Mouse (Mus musculus) forebrain, embryonic 12.5 days (tissue): ENCODE measurements around the gene Stx4a. TPM values are rescaled to one million over a fixed set of nuclear protein-coding genes. Genes with fewer than 3 reads are reported as not detected.
"Not testable (repeated sequence)": the region's sequence is repeated elsewhere in the genome, so short reads cannot be mapped to it uniquely, and the experiment has no call there.

Source experiments
- ATAC-seq: fragments of 200-750 bp; cut with Nextera tagmentation; 2 replicates; pipeline ENCODE4 v1.8.0; 2017; ENCODE audit warnings: moderate TSS enrichment; ENCODE audit not compliant: low FRiP score
- H3K27ac ChIP-seq: fragments of 300-500 bp; sonication (generic); 2 replicates; pipeline ENCODE4 v1.5.1; 2016; ENCODE audit warnings: mild to moderate bottlenecking
- H3K27me3 ChIP-seq: fragments of 300-500 bp; sonication (generic); 2 replicates; pipeline ENCODE4 v1.6.1; 2016; ENCODE audit warnings: mild to moderate bottlenecking
- H3K36me3 ChIP-seq: fragments of 300-500 bp; sonication (generic); replicated peaks from 2 replicates; pipeline ENCODE4 v1.6.1; 2016; ENCODE audit warnings: mild to moderate bottlenecking
- H3K4me1 ChIP-seq: fragments of 300-500 bp; sonication (generic); 2 replicates; pipeline ENCODE4 v1.6.1; 2016
- H3K4me2 ChIP-seq: fragments of 300-500 bp; sonication (generic); 2 replicates; pipeline ENCODE4 v1.6.1; 2016; ENCODE audit warnings: mild to moderate bottlenecking, moderate library complexity
- H3K4me3 ChIP-seq: fragments of 300-500 bp; sonication (generic); replicated peaks from 2 replicates; pipeline ENCODE4 v1.5.1; 2016; ENCODE audit warnings: mild to moderate bottlenecking
- H3K9ac ChIP-seq: fragments of 300-500 bp; sonication (generic); 2 replicates; pipeline ENCODE4 v1.6.1; 2016; ENCODE audit warnings: mild to moderate bottlenecking
- H3K9me3 ChIP-seq: fragments of 300-500 bp; sonication (generic); 2 replicates; pipeline ENCODE4 v1.6.1; 2016
- WGBS: fragments of 180-500 bp; shearing (Covaris S2); methylation state at CpG from one replicate; pipeline ENCODE4 v1.1.7; 2016; 5-methylcytosine and 5-hydroxymethylcytosine counted together
- polyA plus RNA-seq: library from polyadenylated mRNA; unstranded; fragments of >200 nt; fragmentation: Nextera tagmentation; extraction: Ambion mirVana; gene quantifications from 2 replicates; pipeline ENCODE4 v1.2.1, GENCODE M21; 2016

Gene Stx4a
- polyA plus RNA-seq, 1 experiment from 2014 or later = 21.3 TPM

- Histone ChIP-seq H3K36me3 (peaks cover 9% of the 10 kb centered on the region; the same call in 1 of the 2 replicates), H3K27ac (peak within 1 kb of the TSS; percentile 75), H3K4me2 (peak within 1 kb of the TSS; percentile 82), H3K9ac (peak within 1 kb of the TSS; percentile 59), H3K4me3 (peak within 1 kb of the TSS; percentile 59), H3K9me3 (no peaks in the 10 kb centered on the region), H3K27me3 (0 out of 2 replicates have a peak, but pooled peaks cover 2% of the 10 kb centered on the region), H3K4me1 (peaks cover 10% of the 10 kb centered on the region)
- peak; percentile 98 for ATAC-seq
- WGBS = under 1% methylated on average over 26 of the region's 26 CpGs
Observed at GRCm38 (mm10) chr7:127895442-127895841, 71.3 kb downstream of the Stx4a start, which contains the start of the genes Gm21974 and Vkorc1. TSS of gene Gm21974 (minus strand) at chr7:127895454. TSS of gene Vkorc1 (minus strand) at chr7:127895617.

DNA sequence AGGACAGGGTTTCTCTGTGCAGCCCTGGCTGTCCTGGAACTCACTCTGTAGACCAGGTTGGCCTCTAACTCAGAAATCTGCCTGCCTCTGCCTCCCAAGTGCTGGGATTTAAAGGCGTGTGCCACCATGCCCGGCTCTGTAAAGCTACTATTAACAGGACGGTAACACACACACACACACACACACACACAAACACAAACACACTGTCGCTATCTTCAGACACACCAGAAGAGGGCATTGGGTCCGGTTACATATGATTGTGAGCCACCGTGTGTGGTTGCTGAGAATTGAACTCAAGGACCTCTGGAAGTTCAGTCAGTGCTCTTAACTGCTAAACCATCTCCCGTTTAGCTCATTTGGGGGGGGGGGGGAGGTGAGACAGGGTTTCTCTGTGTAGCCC, 71.8 kb downstream of the Stx4a start:
- H3K9ac ChIP-seq, H3K36me3 ChIP-seq, H3K4me1 ChIP-seq, H3K9me3 ChIP-seq, H3K27me3 ChIP-seq: not testable (repeated sequence)
- peak overlapping the region; percentile 59; the same call in 1 of the 2 replicates for H3K4me3 ChIP-seq
- H3K27ac ChIP-seq = 0 out of 2 replicates have a peak overlapping the region, but pooled peaks have one; percentile 25
- ATAC-seq = 0 out of 2 replicates have a peak, but pooled peaks have one; percentile 10
- H3K4me2 ChIP-seq = peak overlapping the region; percentile 82
- 75% methylated on average over 7 of the region's 7 CpGs for WGBS

- no peaks in the 10 kb centered on the region for H3K9me3 ChIP-seq
- H3K4me1 ChIP-seq = peaks cover 10% of the 10 kb centered on the region
- no peak for ATAC-seq
- no peak overlapping the region for H3K4me3 ChIP-seq
- 0 out of 2 replicates have a peak, but pooled peaks cover 2% of the 10 kb centered on the region for H3K27me3 ChIP-seq
- peaks cover 7% of the 10 kb centered on the region; the same call in 1 of the 2 replicates for H3K36me3 ChIP-seq
- no peak overlapping the region for H3K27ac ChIP-seq
- no peak overlapping the region for H3K4me2 ChIP-seq
- H3K9ac ChIP-seq = no peak overlapping the region
- WGBS = 61% methylated on average over 13 of the region's 13 CpGs
Observed at GRCm38 (mm10) chr7:127896384-127896783, 72.3 kb downstream of the Stx4a start.

- WGBS = 90% methylated on average over 7 of the region's 7 CpGs
- no peak overlapping the region for H3K4me3 ChIP-seq
- H3K4me1 ChIP-seq = peaks cover 10% of the 10 kb centered on the region
- peaks cover 7% of the 10 kb centered on the region; the same call in 1 of the 2 replicates for H3K36me3 ChIP-seq
- no peak overlapping the region for H3K4me2 ChIP-seq
- ATAC-seq = no peak
- no peak overlapping the region for H3K27ac ChIP-seq
- no peaks in the 10 kb centered on the region for H3K9me3 ChIP-seq
- no peak overlapping the region for H3K9ac ChIP-seq
- H3K27me3 ChIP-seq = 0 out of 2 replicates have a peak, but pooled peaks cover 2% of the 10 kb centered on the region
Observed at GRCm38 (mm10) chr7:127897542-127897941, 73.4 kb downstream of the Stx4a start.

DNA sequence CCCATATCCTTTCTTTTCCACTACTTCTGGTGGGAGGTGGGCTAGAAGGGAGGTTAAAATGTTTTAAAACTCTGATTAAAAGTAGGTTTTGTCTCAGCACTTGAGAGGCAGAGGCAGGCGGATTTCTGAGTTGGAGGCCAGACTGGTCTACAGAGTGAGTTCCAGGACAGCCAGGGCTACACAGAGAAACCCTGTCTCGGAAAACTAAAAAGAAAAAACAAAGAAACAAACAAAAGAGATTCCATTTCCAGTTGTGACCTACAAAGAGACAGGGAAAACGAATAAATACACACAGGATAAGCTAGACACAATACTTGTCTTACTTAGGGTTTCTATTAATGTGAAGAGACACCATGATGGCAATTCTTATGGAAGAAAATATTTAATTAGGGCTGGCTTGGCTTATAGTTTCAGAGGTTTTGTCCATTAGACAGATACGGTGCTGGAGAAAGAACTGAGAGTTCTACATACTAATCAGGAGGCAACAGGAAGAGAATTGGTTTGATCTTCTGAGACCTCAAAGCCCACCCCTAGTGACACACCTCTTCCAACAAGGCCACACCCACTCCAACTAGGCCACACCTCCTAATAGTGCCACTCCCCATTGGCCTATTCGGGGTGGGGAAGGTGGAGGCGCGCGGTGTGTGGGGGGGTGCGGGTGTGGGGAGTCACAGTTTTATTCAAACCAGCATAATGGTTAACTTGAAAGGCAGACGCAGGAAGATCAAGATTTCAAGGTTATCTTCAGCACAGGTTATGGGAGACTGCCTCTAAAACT, 74.3 kb downstream of the Stx4a start:
- H3K4me3 ChIP-seq = no peak overlapping the region
- no peak for ATAC-seq
- no peaks in the 10 kb centered on the region for H3K9me3 ChIP-seq
- H3K4me2 ChIP-seq = no peak overlapping the region
- WGBS = 39% methylated on average over 10 of the region's 10 CpGs
- H3K9ac ChIP-seq = no peak overlapping the region
- peaks cover 2% of the 10 kb centered on the region; the same call in 1 of the 2 replicates for H3K36me3 ChIP-seq
- H3K27ac ChIP-seq = no peak overlapping the region
- 0 out of 2 replicates have a peak, but pooled peaks cover 2% of the 10 kb centered on the region for H3K27me3 ChIP-seq
- peaks cover 10% of the 10 kb centered on the region for H3K4me1 ChIP-seq

Other genes starting within 250 kb of the Stx4a start
- gene Ccdc189, start 235.7 kb upstream of the Stx4a start, polyA plus RNA-seq = 12.7 and 16.3 TPM in 2 replicates
- gene Rnf40, start 235.5 kb upstream of the Stx4a start, polyA plus RNA-seq = 67.7 and 74.1 TPM in 2 replicates
- gene Zfp629, start 208.5 kb upstream of the Stx4a start, polyA plus RNA-seq = 31.7 and 34.6 TPM in 2 replicates
- gene Bcl7c, start 115.4 kb upstream of the Stx4a start, polyA plus RNA-seq = 57.4 and 72.6 TPM in 2 replicates
- 6.7 and 8.3 TPM in 2 replicates for gene Ctf1, start 111.6 kb upstream of the Stx4a start, polyA plus RNA-seq
- gene Ctf2, start 92.1 kb upstream of the Stx4a start, polyA plus RNA-seq = 0.40 and 0.42 TPM in 2 replicates
- gene Fbxl19, start 79.8 kb upstream of the Stx4a start, polyA plus RNA-seq = 9.0 and 10.3 TPM in 2 replicates
- 5.7 and 6.0 TPM in 2 replicates for gene Orai3, start 54.5 kb upstream of the Stx4a start, polyA plus RNA-seq
- gene Setd1a, start 47.6 kb upstream of the Stx4a start, polyA plus RNA-seq = 21.7 and 25.5 TPM in 2 replicates
- gene Gm49388, start 38.7 kb upstream of the Stx4a start, polyA plus RNA-seq = not detected in 2 replicates
- gene Hsd3b7, start 23.7 kb upstream of the Stx4a start, polyA plus RNA-seq = 7.3 and 7.6 TPM in 2 replicates
- 11.5 and 17.3 TPM in 2 replicates for gene Stx1b, start 255 bp downstream of the Stx4a start, polyA plus RNA-seq
- 22.2 and 26.6 TPM in 2 replicates for gene Zfp646, start 51.9 kb downstream of the Stx4a start, polyA plus RNA-seq
- 33.9 and 38.2 TPM in 2 replicates for gene Zfp668, start 52.5 kb downstream of the Stx4a start, polyA plus RNA-seq
- 0.49 and 0.77 TPM in 2 replicates for gene Prss53, start 66.7 kb downstream of the Stx4a start, polyA plus RNA-seq
- not detected in 2 replicates for gene Gm21974, start 71.2 kb downstream of the Stx4a start, polyA plus RNA-seq
- gene Vkorc1, start 71.3 kb downstream of the Stx4a start, polyA plus RNA-seq = 36.6 and 46.6 TPM in 2 replicates
- 89.2 and 92.8 TPM in 2 replicates for gene Bckdk, start 79.8 kb downstream of the Stx4a start, polyA plus RNA-seq
- gene Kat8, start 88.2 kb downstream of the Stx4a start, polyA plus RNA-seq = 46.6 and 52.4 TPM in 2 replicates
- 1.5 and 2.4 TPM in 2 replicates for gene Prss8, start 105.8 kb downstream of the Stx4a start, polyA plus RNA-seq
- gene Prss36, start 122.4 kb downstream of the Stx4a start, polyA plus RNA-seq = 8.4 and 9.0 TPM in 2 replicates
- 517 and 534 TPM in 2 replicates for gene Fus, start 143.2 kb downstream of the Stx4a start, polyA plus RNA-seq
- 3.3 and 5.9 TPM in 2 replicates for gene Pycard, start 169.6 kb downstream of the Stx4a start, polyA plus RNA-seq
- gene Trim72, start 179.7 kb downstream of the Stx4a start, polyA plus RNA-seq = not detected in 2 replicates
- 0.54 TPM in 2 replicates for gene Itgam, start 238.3 kb downstream of the Stx4a start, polyA plus RNA-seq
- gene Gm49368, start 238.4 kb downstream of the Stx4a start, polyA plus RNA-seq = not detected in 2 replicates